Mouse (Mus musculus) subcutaneous adipose tissue, adult 2 months (tissue): ENCODE measurements around the gene Cd300ld5. TPM values are rescaled to one million over a fixed set of nuclear protein-coding genes. Genes with fewer than 3 reads are reported as not detected.

Source experiments
- polyA plus RNA-seq: library from polyadenylated mRNA; depleted of rRNA; stranded (reverse); fragments of >200 nt; gene quantifications from 2 replicates; pipeline ENCODE4 v1.2.3, GENCODE M21; 2012; ENCODE audit warnings: low replicate concordance; rRNA removed

The Cd300ld5 gene
- polyA plus RNA-seq = 7.1 and 7.3 TPM in 2 replicates

DNA sequence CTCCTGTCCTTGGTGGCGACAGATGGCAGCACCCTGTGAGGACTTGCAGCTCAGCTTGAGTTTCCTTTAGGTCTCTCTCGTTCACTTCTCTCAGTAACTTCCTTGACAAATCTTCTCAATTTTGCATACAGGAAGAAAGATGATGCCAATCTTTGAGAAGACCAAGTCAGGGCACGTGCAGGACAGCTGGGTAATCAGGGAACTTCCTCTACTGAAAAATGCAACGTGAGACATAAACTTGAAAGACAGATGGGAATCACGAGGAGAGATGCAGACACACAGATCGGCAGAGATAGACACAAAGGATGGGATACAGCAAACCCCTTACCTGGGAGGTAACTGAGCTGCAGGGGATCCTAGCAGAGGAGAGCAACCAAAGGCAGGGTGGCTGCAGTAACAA, at the start of gene Cd300ld5:
Cd300ld5 (minus strand) TSS at position 101 of the 400 bp plus-strand sequence.

DNA sequence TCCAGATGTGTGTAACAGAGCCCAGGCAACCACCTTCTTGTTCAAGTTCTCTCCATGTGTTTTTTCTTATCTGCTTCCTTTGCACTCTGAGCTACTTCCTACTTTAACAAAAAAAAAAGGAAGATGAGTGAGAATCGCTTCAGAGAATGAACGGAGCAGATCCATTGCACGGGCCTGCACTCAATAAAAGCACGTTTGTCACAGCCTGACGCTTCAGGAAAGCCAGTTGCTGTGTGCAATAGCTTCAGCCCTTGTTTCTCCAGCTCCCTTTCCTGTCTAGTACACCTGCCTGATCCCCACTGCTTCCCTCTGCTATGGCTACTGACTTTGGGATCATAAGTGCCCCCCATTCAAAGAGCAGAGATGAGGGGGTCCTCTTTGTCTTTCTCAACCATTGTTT, 24.5 kb upstream of the Cd300ld5 start, which contains the start of gene Cd300e:
Cd300e (minus strand) TSS at position 101 of the 400 bp plus-strand sequence.

DNA sequence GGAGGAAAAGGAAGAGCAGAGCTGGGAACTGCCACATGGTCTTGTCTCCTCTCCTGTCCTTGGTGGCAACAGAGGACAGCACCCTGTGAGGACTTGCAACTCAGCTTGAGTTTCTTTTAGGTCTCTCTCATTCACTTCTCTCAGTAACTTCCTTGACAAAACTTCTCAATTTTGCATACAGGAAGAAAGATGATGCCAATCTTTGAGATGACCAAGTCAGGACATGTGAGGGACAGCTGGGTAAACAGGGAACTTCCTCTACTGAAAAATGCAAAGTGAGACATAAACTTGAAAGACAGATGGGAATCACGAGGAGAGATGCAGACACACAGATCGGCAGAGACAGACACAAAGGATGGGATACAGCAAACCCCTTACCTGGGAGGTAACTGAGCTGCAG, 10.7 kb upstream of the Cd300ld5 start, which contains the start of gene Cd300ld3:
Cd300ld3 (minus strand) TSS at position 151 of the 400 bp plus-strand sequence.

DNA sequence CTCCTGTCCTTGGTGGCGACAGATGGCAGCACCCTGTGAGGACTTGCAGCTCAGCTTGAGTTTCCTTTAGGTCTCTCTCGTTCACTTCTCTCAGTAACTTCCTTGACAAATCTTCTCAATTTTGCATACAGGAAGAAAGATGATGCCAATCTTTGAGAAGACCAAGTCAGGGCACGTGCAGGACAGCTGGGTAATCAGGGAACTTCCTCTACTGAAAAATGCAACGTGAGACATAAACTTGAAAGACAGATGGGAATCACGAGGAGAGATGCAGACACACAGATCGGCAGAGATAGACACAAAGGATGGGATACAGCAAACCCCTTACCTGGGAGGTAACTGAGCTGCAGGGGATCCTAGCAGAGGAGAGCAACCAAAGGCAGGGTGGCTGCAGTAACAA, 10.7 kb downstream of the Cd300ld5 start, which contains the start of gene Cd300ld4:
Cd300ld4 (minus strand) TSS at position 101 of the 400 bp plus-strand sequence.

DNA sequence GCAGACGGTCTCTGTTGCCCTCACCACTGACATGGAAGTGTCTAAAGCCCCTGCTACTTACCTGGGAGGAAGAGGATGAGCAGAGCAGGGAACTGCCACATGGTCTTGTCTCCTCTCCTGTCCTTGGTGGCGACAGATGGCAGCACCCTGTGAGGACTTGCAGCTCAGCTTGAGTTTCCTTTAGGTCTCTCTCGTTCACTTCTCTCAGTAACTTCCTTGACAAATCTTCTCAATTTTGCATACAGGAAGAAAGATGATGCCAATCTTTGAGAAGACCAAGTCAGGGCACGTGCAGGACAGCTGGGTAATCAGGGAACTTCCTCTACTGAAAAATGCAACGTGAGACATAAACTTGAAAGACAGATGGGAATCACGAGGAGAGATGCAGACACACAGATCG, 21.5 kb downstream of the Cd300ld5 start, which contains the start of gene Cd300ld2:
Cd300ld2 (minus strand) TSS at position 101 of the 400 bp plus-strand sequence.

DNA sequence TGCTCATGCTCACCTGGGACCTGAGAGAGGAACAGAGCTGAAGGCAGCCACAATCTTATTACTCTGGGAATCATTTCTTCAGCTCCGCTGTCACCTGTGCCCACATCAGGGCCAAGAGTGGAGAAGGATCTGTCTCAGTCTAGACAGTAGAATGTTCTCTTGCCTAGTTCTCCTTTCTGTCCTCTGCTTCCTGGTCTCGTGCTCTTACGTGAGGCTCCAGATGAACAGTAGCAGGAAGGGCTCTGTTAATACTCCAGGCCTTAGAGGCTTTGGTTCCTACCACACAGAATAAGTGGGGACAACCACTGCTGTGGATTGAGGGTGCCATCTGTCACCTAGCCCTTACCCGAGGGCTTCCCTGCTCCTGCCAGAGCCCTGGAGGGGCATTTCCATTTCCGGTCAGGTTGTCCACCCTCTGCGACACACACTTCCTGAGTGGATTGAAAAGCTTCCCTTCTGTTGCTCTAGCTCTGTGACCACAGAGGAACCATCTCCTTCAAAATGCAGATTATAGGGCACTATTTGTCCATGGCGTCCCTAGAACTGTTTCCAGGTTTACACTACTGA, 36.0 kb downstream of the Cd300ld5 start, which contains the start of gene Cd300c2:
Cd300c2 (minus strand) TSS at position 407 of the 567 bp plus-strand sequence.

DNA sequence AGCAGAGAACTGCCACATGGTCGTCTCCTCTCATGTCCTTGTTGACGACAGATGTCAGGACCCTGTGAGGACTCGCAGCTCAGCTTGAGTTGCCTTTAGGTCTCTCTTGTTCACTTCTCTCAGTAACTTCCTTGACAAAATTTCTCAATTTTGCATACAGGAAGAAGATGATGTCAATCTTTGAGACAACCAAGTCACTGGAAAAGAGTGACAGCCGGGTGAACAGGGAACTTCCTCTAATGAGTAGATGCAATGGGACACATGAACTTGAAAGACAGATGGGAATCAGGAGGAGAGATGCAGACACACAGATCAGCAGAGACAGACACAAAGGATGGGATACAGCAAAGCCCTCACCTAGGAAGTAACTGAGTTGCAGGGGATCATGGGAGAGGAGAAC, 47.8 kb downstream of the Cd300ld5 start, which contains the start of gene Cd300ld:
Cd300ld (minus strand) TSS at position 130 of the 400 bp plus-strand sequence.

Other genes with a start within 250 kb of the Cd300ld5 start
- gene Btbd17, start 241.8 kb downstream of the Cd300ld5 start, polyA plus RNA-seq = 0.67 and 0.78 TPM in 2 replicates
- gene Gpr142, start 238.8 kb downstream of the Cd300ld5 start, polyA plus RNA-seq = 0.12 TPM in 1 of 2 replicates, not detected in the other
- gene Gprc5c, start 186.6 kb downstream of the Cd300ld5 start, polyA plus RNA-seq = 20.8 and 50.7 TPM in 2 replicates
- 3.3 and 4.1 TPM in 2 replicates for gene Cd300a, start 147.7 kb downstream of the Cd300ld5 start, polyA plus RNA-seq
- 4.8 and 6.8 TPM in 2 replicates for gene Cd300lb, start 103.4 kb downstream of the Cd300ld5 start, polyA plus RNA-seq
- gene Cd300c, start 68.6 kb downstream of the Cd300ld5 start, polyA plus RNA-seq = 0.54 TPM in 1 of 2 replicates, not detected in the other
- 4.3 and 5.3 TPM in 2 replicates for gene Cd300ld, start 47.8 kb downstream of the Cd300ld5 start, polyA plus RNA-seq
- gene Cd300c2, start 35.9 kb downstream of the Cd300ld5 start, polyA plus RNA-seq = 6.8 and 17.5 TPM in 2 replicates
- gene Cd300ld2, start 21.6 kb downstream of the Cd300ld5 start, polyA plus RNA-seq = 1.4 and 3.3 TPM in 2 replicates
- 3.3 TPM in 2 replicates for gene Cd300ld4, start 10.8 kb downstream of the Cd300ld5 start, polyA plus RNA-seq
- 72.6 and 85.8 TPM in 2 replicates for gene Cd300ld3, start 10.6 kb upstream of the Cd300ld5 start, polyA plus RNA-seq
- gene Cd300e, start 24.4 kb upstream of the Cd300ld5 start, polyA plus RNA-seq = 0.20 and 0.30 TPM in 2 replicates
- 0.99 and 1.1 TPM in 2 replicates for gene Rab37, start 53.7 kb upstream of the Cd300ld5 start, polyA plus RNA-seq
- 0.75 and 6.3 TPM in 2 replicates for gene Cd300lf, start 96.2 kb upstream of the Cd300ld5 start, polyA plus RNA-seq
- gene Slc9a3r1, start 125.6 kb upstream of the Cd300ld5 start, polyA plus RNA-seq = 12.4 and 42.5 TPM in 2 replicates
- gene Tmem104, start 149.7 kb upstream of the Cd300ld5 start, polyA plus RNA-seq = 20.1 and 31.2 TPM in 2 replicates
- 21.8 and 40.5 TPM in 2 replicates for gene Nat9, start 150.1 kb upstream of the Cd300ld5 start, polyA plus RNA-seq
- 0.12 TPM in 1 of 2 replicates, not detected in the other for gene Grin2c, start 229.5 kb upstream of the Cd300ld5 start, polyA plus RNA-seq
- gene Fdxr, start 239.3 kb upstream of the Cd300ld5 start, polyA plus RNA-seq = 16.6 and 17.8 TPM in 2 replicates